Mouse (Mus musculus) ES-Bruce4 (cell line): Measurements from ENCODE around the gene Cers5. TPM values are rescaled to one million over a fixed set of nuclear protein-coding genes. Genes with fewer than 3 reads are reported as not detected.
A peak's percentile ranks its signal among the peaks of the same experiment; 100 is the strongest.

Experiments
- H3K27ac ChIP-seq: 2 replicates; pipeline ENCODE4 v1.5.1; 2012; ENCODE audit warnings: low read length, inconsistent platforms; ENCODE audit not compliant: insufficient read depth
- H3K27me3 ChIP-seq: 2 replicates; pipeline ENCODE4 v1.6.1; 2012; ENCODE audit warnings: mild to moderate bottlenecking, low read length, inconsistent platforms; ENCODE audit not compliant: control insufficient read depth, poor library complexity, insufficient read depth, severe bottlenecking
- H3K36me3 ChIP-seq: 2 replicates; pipeline ENCODE4 v1.6.1; 2012; ENCODE audit warnings: inconsistent platforms, mild to moderate bottlenecking, low read length, moderate library complexity; ENCODE audit not compliant: control insufficient read depth, poor library complexity, insufficient read depth, severe bottlenecking
- H3K4me1 ChIP-seq: one replicate; pipeline ENCODE4 v1.8.1; 2011; ENCODE audit warnings: low read length; ENCODE audit not compliant: control insufficient read depth, insufficient read depth
- H3K4me3 ChIP-seq: 2 replicates; pipeline ENCODE4 v1.5.1; 2011; ENCODE audit warnings: low read depth, mild to moderate bottlenecking, low read length
- H3K9ac ChIP-seq: 2 replicates; pipeline ENCODE4 v1.6.1; 2012; ENCODE audit warnings: low read depth, mild to moderate bottlenecking, inconsistent platforms; ENCODE audit not compliant: poor library complexity, severe bottlenecking
- H3K9me3 ChIP-seq: replicated peaks from 2 replicates; pipeline ENCODE4 v1.6.1; 2012; ENCODE audit warnings: mild to moderate bottlenecking, low read length, inconsistent platforms; ENCODE audit not compliant: control insufficient read depth, poor library complexity, insufficient read depth, severe bottlenecking
- CTCF ChIP-seq: IDR thresholded peaks from one replicate; pipeline ENCODE4 v1.8.1; 2011; ENCODE audit warnings: low read depth, low read length
- EP300 ChIP-seq: IDR thresholded peaks from 2 replicates; pipeline ENCODE4 v1.6.1; 2011; ENCODE audit warnings: low read depth, low read length; ENCODE audit not compliant: insufficient read depth
- POLR2A ChIP-seq: IDR thresholded peaks from one replicate; pipeline ENCODE4 v1.8.1; 2011; ENCODE audit warnings: low read length; ENCODE audit not compliant: insufficient read depth
- polyA plus RNA-seq: library from polyadenylated mRNA; stranded (reverse); fragments of >200 nt; gene quantifications from 2 replicates; pipeline ENCODE4 v1.2.4, GENCODE M21; 2011; ENCODE audit warnings: low read depth; ENCODE audit not compliant: missing spikeins, insufficient read depth, insufficient read length

The Cers5 gene
- polyA plus RNA-seq, 1 experiment: 49.5 TPM

DNA sequence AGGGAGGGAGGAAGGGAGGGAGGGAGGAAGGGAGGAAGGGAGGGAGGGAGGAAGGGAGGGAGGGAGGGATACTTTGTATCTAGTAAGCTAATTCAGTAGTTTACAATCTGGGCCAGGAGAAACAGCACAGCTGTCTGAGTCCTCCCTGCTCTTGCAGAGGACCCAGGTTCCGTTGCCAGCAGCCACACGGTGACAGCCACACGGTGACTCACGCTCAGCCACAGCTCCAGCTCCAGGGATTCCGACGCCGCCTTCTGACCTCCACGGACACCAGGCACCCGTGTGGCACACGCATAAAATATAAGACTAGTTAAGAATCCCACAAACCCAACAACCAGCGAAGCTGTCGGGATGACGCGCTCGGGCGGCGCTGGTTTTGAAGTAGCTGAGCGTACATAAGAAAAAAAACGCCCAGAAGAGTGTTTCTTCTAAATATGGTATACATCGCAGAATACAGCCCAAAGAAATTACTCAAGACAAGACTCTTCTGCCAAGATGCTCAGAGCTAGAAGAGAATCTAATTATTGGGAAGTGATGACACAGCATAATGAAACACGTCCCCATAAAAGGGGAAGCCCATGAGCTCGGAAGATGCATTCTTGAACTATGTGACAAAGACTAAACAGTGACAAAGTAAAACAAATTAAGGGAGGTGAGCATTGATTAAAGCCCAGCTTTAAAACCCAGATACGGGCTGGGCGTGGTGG lies 42.0 kb upstream of the Cers5 start:
- H3K4me3 ChIP-seq: no peak overlapping the region
- no peak overlapping the region for H3K27ac ChIP-seq
- H3K9ac ChIP-seq: no peak overlapping the region
- peaks cover 5% of the 10 kb centered on the region for H3K4me1 ChIP-seq
- no peaks in the 10 kb centered on the region for H3K27me3 ChIP-seq
- H3K9me3 ChIP-seq: no peaks in the 10 kb centered on the region
- TF ChIP-seq POLR2A (no peak), EP300 (no peak), CTCF (no peak)
- peaks cover 7% of the 10 kb centered on the region; the same call in 1 of the 2 replicates for H3K36me3 ChIP-seq

DNA sequence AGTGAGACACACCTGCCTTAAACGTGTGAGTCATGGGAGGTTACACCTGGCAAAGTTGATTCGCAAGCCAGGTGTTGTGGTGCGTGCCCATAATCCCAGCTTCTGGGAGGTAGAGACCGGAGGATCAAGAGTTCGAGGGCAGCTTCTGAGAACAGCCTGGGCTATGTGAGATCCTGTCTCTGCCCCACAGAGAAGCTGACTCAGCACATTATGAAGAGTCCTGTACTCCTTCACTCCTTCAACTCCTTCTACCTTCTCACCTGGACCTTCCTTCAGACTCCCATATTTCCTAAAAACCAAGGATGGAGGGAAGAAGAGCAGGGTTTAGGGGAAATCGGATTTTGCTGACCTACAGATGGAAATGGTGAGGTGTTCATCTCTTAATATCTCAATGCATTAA lies 41.0 kb upstream of the Cers5 start:
- H3K27ac ChIP-seq: no peak overlapping the region
- H3K9ac ChIP-seq: no peak overlapping the region
- TF ChIP-seq EP300 (no peak), CTCF (no peak), POLR2A (no peak)
- peaks cover 7% of the 10 kb centered on the region; the same call in 1 of the 2 replicates for H3K36me3 ChIP-seq
- no peak overlapping the region for H3K4me3 ChIP-seq
- no peaks in the 10 kb centered on the region for H3K9me3 ChIP-seq
- no peaks in the 10 kb centered on the region for H3K27me3 ChIP-seq
- H3K4me1 ChIP-seq: peaks cover 5% of the 10 kb centered on the region

DNA sequence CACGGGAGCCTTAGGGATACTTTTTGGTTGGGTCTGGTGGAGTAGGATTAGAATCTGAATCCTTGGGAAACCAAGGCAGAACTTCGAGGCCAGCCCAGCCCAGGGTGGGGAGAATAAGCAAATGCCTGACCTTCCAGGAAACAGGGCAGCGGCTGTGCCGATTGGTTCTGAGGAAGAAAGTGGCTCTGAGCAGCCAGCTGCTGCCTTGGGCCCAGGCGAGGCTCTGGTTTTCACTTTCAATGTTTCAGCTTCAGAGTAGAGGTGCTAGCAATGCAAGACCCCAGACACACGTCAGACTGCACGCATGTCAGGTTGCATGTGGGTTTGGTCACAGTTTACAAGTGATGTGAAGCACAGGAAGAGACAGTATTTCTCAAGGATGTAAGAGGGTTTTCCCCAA lies 39.4 kb upstream of the Cers5 start:
- H3K9ac ChIP-seq: 0 out of 2 replicates have a peak overlapping the region, but pooled peaks have one; percentile 29

DNA sequence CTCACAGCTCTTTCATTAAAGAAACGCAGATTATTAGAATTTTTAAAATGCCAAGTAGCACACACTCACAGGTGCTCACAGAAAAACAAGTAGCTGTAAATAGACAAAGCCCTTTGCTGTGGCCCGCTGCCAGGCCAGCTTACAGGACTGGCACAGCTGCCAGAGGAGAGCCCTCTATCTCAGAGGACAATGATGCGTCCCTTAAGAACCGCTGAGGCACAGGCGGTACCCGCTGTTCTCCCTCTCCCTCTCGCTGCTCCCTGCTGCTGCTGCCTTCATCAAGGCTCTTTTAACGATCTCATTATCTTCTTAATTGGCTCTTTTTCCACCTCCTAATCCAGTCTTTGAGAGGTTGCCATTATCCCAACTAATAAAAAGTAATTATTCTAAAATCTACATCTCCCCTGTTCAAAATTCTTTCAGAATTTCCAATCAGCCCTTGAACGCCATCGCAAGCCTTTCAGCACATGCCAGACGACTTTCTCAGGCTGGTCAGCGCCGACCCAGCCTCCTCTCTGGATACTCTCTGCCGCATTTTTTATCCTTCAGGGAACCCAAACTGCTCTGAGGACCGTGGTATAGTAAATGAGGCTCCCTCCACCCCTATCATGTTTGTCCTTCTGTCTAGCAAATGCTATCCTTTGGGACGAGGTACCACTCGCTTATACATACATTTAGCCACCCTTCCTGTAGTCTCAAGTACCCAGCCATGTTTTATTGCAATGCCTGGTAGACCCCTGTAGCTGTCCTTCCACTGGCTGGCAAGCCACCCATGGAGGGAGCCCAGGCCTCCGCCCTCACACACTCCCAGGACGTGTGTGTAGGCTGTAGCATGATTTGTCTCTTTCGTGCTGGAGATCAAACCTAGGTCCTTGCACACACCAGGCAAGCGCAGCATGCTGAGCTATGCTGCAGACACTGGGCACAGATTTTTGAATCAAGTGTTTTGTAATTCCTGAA lies 35.4 kb upstream of the Cers5 start:
- H3K4me3 ChIP-seq: no peak overlapping the region

More for the DNA sequence above, 39.4 kb upstream of the Cers5 start:
- peaks cover 8% of the 10 kb centered on the region; the same call in 1 of the 2 replicates for H3K36me3 ChIP-seq
- no peaks in the 10 kb centered on the region for H3K27me3 ChIP-seq
- peaks cover 4% of the 10 kb centered on the region for H3K4me1 ChIP-seq
- H3K27ac ChIP-seq: peak overlapping the region; percentile 88
- TF ChIP-seq POLR2A: no peak
- no peak for TF ChIP-seq CTCF
- no peak for TF ChIP-seq EP300
- no peaks in the 10 kb centered on the region for H3K9me3 ChIP-seq
- no peak overlapping the region for H3K4me3 ChIP-seq

DNA sequence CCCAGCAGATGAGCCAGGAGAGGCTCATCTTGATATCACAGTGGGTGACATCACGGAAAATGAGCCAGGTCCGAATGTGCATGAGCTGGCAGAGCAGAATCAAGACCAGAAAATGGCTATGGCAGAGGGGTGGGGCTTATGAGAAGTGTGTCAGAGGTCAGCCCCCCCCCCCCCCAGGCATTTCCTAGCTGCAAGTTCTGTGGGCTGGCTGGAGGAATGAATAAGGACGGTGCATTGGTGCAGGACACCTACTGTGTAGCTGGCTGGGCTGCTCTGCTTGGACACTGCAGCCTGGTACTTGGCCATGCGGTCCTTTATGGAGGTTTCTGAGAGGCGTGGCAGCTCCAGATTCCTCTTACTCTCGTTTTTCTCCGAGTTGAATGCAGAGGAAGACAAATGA lies 33.5 kb upstream of the Cers5 start:
- Histone ChIP-seq H3K36me3 (peaks cover 19% of the 10 kb centered on the region), H3K27ac (peak overlapping the region; percentile 12; the same call in 1 of the 2 replicates), H3K4me3 (no peak overlapping the region), H3K9ac (no peak overlapping the region), H3K9me3 (no peaks in the 10 kb centered on the region), H3K4me1 (peaks cover 4% of the 10 kb centered on the region), H3K27me3 (no peaks in the 10 kb centered on the region)
- peak; percentile 51; the same call in 1 of the 2 replicates for TF ChIP-seq EP300
- no peak for TF ChIP-seq POLR2A

More for the DNA sequence above, 35.4 kb upstream of the Cers5 start:
- TF ChIP-seq POLR2A (no peak), EP300 (no peak), CTCF (no peak)
- H3K9me3 ChIP-seq: no peaks in the 10 kb centered on the region
- peaks cover 15% of the 10 kb centered on the region for H3K36me3 ChIP-seq
- no peaks in the 10 kb centered on the region for H3K27me3 ChIP-seq
- peaks cover 7% of the 10 kb centered on the region for H3K4me1 ChIP-seq
- H3K27ac ChIP-seq: no peak overlapping the region
- no peak overlapping the region for H3K9ac ChIP-seq
